Mouse (Mus musculus) forebrain, embryonic 16.5 days (tissue): ENCODE data around the gene C130050O18Rik. TPM values are rescaled to one million over a fixed set of nuclear protein-coding genes. Genes with fewer than 3 reads are reported as not detected.

Experiments
- ATAC-seq: fragments of 200-750 bp; cut with Nextera tagmentation; 2 replicates; pipeline ENCODE4 v1.8.0; 2017; ENCODE audit warnings: mild to moderate bottlenecking, moderate library complexity
- H3K27ac ChIP-seq: fragments of 300-500 bp; sonication (generic); 2 replicates; pipeline ENCODE4 v1.5.1; 2014; ENCODE audit warnings: low read length, control low read depth
- H3K27me3 ChIP-seq: fragments of 300-500 bp; sonication (generic); replicated peaks from 2 replicates; pipeline ENCODE4 v1.6.1; 2014; ENCODE audit warnings: low read length; ENCODE audit not compliant: control insufficient read depth, insufficient read depth
- H3K36me3 ChIP-seq: fragments of 300-500 bp; sonication (generic); 2 replicates; pipeline ENCODE4 v1.6.1; 2014; ENCODE audit not compliant: control insufficient read depth, insufficient read depth
- H3K4me1 ChIP-seq: fragments of 300-500 bp; sonication (generic); replicated peaks from 2 replicates; pipeline ENCODE4 v1.6.1; 2014; ENCODE audit warnings: low read length; ENCODE audit not compliant: control insufficient read depth, insufficient read depth
- H3K4me2 ChIP-seq: fragments of 300-500 bp; sonication (generic); 2 replicates; pipeline ENCODE4 v1.6.1; 2014; ENCODE audit warnings: mild to moderate bottlenecking, low read length, control low read depth
- H3K4me3 ChIP-seq: fragments of 300-500 bp; sonication (generic); replicated peaks from 2 replicates; pipeline ENCODE4 v1.5.1; 2014; ENCODE audit warnings: mild to moderate bottlenecking, low read length, control low read depth
- H3K9ac ChIP-seq: fragments of 300-500 bp; sonication (generic); replicated peaks from 2 replicates; pipeline ENCODE4 v1.6.1; 2014; ENCODE audit warnings: low read depth, low read length, control low read depth
- H3K9me3 ChIP-seq: fragments of 300-500 bp; sonication (generic); 2 replicates; pipeline ENCODE4 v1.6.1; 2016; ENCODE audit warnings: low read length; ENCODE audit not compliant: control insufficient read depth
- WGBS: fragments of 180-500 bp; shearing (Covaris S2); extraction: QIAGEN DNeasy Blood & Tissue Kit; methylation state at CpG from one replicate; pipeline ENCODE4 v1.1.7; 2014; 5-methylcytosine and 5-hydroxymethylcytosine counted together
- polyA plus RNA-seq: library from polyadenylated mRNA; unstranded; fragments of >200 nt; fragmentation: Nextera tagmentation; extraction: Ambion mirVana; gene quantifications from 2 replicates; pipeline ENCODE4 v1.2.1, GENCODE M21; 2015

Gene C130050O18Rik
- polyA plus RNA-seq, 1 experiment from 2014 or later, result 0.37 TPM

DNA sequence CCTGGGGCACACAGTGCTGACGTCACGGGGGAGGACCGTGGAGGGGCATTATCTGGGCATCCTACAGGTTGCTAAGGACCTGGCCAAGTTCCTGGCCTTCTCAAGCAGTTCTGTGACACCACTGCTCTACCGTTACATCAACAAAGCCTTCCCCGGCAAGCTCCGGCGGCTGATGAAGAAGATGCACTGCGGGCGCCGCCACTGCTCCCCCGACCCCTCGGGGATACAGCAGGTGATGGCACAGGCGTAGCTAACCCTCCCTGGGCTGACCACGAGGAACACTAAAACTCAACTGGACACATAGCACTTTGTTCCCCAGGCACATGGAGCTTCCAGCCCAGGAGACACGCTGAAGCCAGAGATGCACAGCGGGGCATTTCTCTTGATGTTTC lies 11.9 kb upstream of the C130050O18Rik start:
- 87% methylated on average over 16 of the region's 16 CpGs for WGBS
- no peaks in the 10 kb centered on the region for H3K36me3 ChIP-seq
- ATAC-seq, result no peak
- no peaks in the 10 kb centered on the region for H3K27me3 ChIP-seq
- no peak overlapping the region for H3K4me3 ChIP-seq
- no peaks in the 10 kb centered on the region for H3K9me3 ChIP-seq
- H3K9ac ChIP-seq, result no peak overlapping the region
- H3K4me2 ChIP-seq, result no peak overlapping the region
- H3K4me1 ChIP-seq, result peaks cover 1% of the 10 kb centered on the region
- no peak overlapping the region for H3K27ac ChIP-seq

GRCm38 (mm10) chr5:139394399-139394798 lies 10.7 kb upstream of the C130050O18Rik start:
- no peak overlapping the region for H3K4me3 ChIP-seq
- 72% methylated on average over 7 of the region's 7 CpGs for WGBS
- no peak for ATAC-seq
- peaks cover 6% of the 10 kb centered on the region; the same call in 1 of the 2 replicates for H3K4me1 ChIP-seq
- no peak overlapping the region for H3K27ac ChIP-seq
- no peaks in the 10 kb centered on the region for H3K9me3 ChIP-seq
- no peak overlapping the region for H3K4me2 ChIP-seq
- no peaks in the 10 kb centered on the region for H3K27me3 ChIP-seq
- no peak overlapping the region for H3K9ac ChIP-seq
- no peaks in the 10 kb centered on the region for H3K36me3 ChIP-seq

- Histone ChIP-seq H3K4me3 (no peak overlapping the region), H3K4me1 (peaks cover 6% of the 10 kb centered on the region; the same call in 1 of the 2 replicates), H3K9ac (no peak overlapping the region), H3K27me3 (no peaks in the 10 kb centered on the region), H3K36me3 (no peaks in the 10 kb centered on the region), H3K4me2 (no peak overlapping the region), H3K27ac (no peak overlapping the region), H3K9me3 (no peaks in the 10 kb centered on the region)
- 92% methylated on average over 4 of the region's 4 CpGs for WGBS
- no peak for ATAC-seq
Observed at GRCm38 (mm10) chr5:139395528-139395927, 9.6 kb upstream of the C130050O18Rik start.

GRCm38 (mm10) chr5:139397359-139397916 lies 7.6 kb upstream of the C130050O18Rik start:
- no peak overlapping the region for H3K9ac ChIP-seq
- H3K4me3 ChIP-seq, result no peak overlapping the region
- H3K36me3 ChIP-seq, result no peaks in the 10 kb centered on the region
- H3K27me3 ChIP-seq, result no peaks in the 10 kb centered on the region
- H3K27ac ChIP-seq, result no peak overlapping the region
- WGBS, result 89% methylated on average over 4 of the region's 4 CpGs
- H3K4me1 ChIP-seq, result peaks cover 6% of the 10 kb centered on the region; the same call in 1 of the 2 replicates
- ATAC-seq, result no peak
- H3K9me3 ChIP-seq, result no peaks in the 10 kb centered on the region
- H3K4me2 ChIP-seq, result no peak overlapping the region

DNA sequence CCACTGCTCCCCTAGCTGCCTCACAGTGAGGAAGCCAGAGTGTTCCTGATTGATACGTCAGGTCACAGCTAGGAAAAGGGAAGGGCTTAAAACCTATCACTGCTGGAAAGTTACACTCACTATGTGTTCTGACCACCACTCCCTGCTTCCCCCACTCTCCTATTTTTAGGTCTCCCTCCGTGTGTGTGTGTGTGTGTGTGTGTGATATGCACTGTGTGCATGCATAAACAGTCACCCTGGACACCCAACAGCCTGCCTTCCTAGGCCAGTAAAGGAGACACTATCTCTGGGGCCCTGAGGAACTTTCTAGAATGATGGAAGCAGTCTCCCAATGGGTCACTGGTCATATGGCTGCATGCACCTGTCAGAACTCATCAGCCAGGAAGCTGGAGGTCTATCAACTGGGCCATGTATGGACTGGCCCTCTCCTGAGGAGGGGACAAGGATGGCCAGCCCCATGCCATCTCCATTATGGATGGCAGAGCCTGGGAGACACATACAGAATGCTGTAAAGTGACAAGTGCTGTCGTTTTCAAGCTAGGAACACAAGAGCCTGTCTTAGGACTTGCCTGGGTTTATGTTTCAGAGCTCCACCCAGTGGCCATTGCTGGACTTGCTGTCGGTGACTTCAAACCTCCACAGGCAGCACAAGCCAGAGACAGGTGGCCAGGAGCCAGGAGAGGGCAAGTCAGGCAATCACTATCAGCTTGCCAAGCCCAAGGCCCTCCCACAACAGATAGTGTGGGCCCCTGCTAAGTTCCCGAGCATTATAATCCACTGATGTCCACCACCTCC lies 6.9 kb upstream of the C130050O18Rik start:
- Histone ChIP-seq H3K9ac (no peak overlapping the region), H3K4me3 (no peak overlapping the region), H3K9me3 (no peaks in the 10 kb centered on the region), H3K36me3 (no peaks in the 10 kb centered on the region), H3K4me1 (peaks cover 6% of the 10 kb centered on the region; the same call in 1 of the 2 replicates), H3K4me2 (no peak overlapping the region), H3K27me3 (no peaks in the 10 kb centered on the region), H3K27ac (no peak overlapping the region)
- ATAC-seq, result peak; percentile 71
- 39% methylated on average over 5 of the region's 5 CpGs for WGBS

DNA sequence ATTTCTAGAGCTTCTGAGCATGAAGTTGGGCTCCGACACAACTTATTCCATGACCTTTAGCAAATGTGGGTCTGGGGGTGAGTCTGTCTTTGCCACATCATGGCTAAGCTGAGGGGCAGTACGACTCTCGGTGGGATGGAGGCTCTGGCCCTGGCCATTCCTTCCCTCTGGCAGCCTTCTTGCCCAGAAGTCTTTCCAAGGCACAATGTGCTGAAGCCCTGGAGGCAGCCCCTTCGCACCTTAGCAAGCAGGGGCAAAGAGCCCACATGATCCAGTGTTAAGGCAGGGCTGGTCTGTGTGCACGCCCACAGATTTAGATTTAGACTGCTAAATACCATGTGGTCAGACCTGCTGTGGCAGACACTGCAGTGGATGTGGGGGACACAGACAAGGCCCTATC lies 6.3 kb upstream of the C130050O18Rik start:
- H3K9ac ChIP-seq, result no peak overlapping the region
- WGBS, result 83% methylated on average over 5 of the region's 5 CpGs
- H3K9me3 ChIP-seq, result no peaks in the 10 kb centered on the region
- H3K4me1 ChIP-seq, result peaks cover 6% of the 10 kb centered on the region; the same call in 1 of the 2 replicates
- no peak overlapping the region for H3K4me2 ChIP-seq
- H3K27me3 ChIP-seq, result no peaks in the 10 kb centered on the region
- ATAC-seq, result no peak
- H3K36me3 ChIP-seq, result no peaks in the 10 kb centered on the region
- H3K4me3 ChIP-seq, result no peak overlapping the region
- H3K27ac ChIP-seq, result no peak overlapping the region

DNA sequence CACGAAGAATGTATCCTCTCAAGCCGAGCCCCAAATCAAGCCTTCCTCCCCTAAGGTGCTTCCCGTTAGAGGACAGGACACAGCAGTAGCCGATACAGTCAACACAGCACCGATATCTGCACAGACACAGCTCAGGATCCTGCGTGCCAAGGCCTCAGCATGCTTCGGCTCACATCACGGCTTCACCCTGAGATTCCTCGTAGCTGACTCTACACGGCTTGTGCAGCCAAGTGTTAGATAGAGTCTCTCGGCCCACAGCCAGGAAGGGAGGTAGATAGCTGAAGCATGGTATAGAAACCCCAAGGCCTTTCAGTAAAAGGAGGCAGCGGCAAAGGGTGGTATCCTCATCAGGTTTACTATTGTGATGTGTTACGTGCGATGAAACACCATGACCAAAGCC lies 5.1 kb upstream of the C130050O18Rik start:
- no peak overlapping the region for H3K4me2 ChIP-seq
- H3K4me1 ChIP-seq, result peaks cover 6% of the 10 kb centered on the region; the same call in 1 of the 2 replicates
- no peaks in the 10 kb centered on the region for H3K36me3 ChIP-seq
- H3K4me3 ChIP-seq, result no peak overlapping the region
- H3K9me3 ChIP-seq, result no peaks in the 10 kb centered on the region
- no peak overlapping the region for H3K27ac ChIP-seq
- H3K27me3 ChIP-seq, result no peaks in the 10 kb centered on the region
- 91% methylated on average over 14 of the region's 14 CpGs for WGBS
- no peak for ATAC-seq
- H3K9ac ChIP-seq, result no peak overlapping the region

DNA sequence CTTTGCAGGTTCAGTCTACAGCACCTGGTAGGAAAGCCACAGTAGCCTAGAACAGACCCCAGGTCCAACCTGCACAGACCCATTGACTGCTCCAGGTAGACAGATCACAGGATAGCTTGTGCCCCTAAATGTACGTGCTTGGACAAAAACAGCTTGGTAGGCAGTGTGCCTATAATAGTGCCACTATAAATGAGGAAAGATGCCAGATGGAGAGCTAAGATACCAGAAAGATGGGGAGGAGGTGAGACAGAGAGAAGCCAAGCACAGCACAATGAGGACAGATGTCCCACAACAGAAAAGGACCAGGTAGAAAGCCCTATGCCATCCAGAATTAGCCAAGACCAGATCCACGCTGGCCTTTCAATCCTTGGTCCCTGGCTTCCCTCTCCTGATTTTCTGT lies 3.0 kb upstream of the C130050O18Rik start:
- Histone ChIP-seq H3K9ac (no peak overlapping the region), H3K36me3 (no peaks in the 10 kb centered on the region), H3K27me3 (no peaks in the 10 kb centered on the region), H3K9me3 (no peaks in the 10 kb centered on the region), H3K4me2 (no peak overlapping the region), H3K4me1 (peaks cover 6% of the 10 kb centered on the region; the same call in 1 of the 2 replicates), H3K27ac (no peak overlapping the region), H3K4me3 (no peak overlapping the region)
- ATAC-seq, result no peak
- 87% methylated on average over 2 of the region's 2 CpGs for WGBS

DNA sequence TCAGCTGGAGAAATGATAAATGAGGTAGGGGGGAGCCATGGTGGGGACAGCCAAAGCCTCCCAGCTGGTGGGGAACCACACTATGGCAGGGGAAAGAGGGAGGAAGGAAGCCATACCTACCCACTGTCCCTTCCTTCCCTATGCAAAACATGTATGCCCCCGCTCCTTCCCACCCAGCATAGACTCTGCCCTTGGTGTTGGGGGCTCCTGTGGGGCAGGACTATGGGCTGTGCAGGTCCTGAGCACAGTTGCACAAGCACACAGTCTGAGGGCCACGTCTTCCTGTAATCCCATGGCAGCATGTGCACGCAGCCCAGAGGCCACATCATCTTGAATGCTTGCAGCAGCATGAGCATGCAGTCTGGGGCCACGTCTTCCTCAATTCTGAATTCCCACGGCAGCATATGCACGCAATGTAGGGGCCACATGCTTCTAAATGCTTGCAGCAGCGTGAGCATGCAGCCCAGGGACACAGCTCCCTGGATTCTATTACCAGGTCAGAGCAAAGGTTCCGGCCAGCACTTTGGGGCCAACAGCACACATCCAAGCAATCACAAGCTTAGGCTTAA lies 1.3 kb upstream of the C130050O18Rik start:
- Histone ChIP-seq H3K36me3 (no peaks in the 10 kb centered on the region), H3K9ac (no peak overlapping the region), H3K27me3 (no peaks in the 10 kb centered on the region), H3K4me2 (no peak overlapping the region), H3K4me1 (no peaks in the 10 kb centered on the region), H3K27ac (no peak overlapping the region), H3K4me3 (no peak overlapping the region), H3K9me3 (no peaks in the 10 kb centered on the region)
- no peak for ATAC-seq
- 88% methylated on average over 8 of the region's 8 CpGs for WGBS
